ENCODE assay signal across 11 mouse cellular contexts in the genomic region with DNA sequence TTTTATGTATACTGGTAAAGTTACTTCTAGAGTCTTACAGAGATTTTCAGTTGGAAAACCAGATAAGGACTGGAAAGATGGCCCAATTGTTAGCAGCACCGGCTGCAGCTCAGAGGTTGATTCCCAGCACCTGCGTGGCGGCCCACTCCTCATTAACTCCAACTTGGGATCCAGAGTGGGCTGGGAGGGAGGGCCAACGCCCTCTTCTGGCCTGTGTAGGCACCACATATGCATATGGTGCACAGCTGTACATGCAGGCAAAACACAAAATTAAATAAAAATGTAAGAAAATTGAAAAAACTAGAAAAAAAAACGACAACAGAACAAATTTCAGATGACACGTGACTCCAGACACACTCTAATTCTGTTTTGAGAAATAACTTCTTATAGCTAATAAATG. TPM values are rescaled to one million over a fixed set of nuclear protein-coding genes. Genes with fewer than 3 reads are reported as not detected.
DNase-seq lines count a peak whose midpoint lies in the region; ATAC-seq and TF ChIP-seq lines count a peak whose summit lies in the region.
"Had no signal": no experiment of that assay in that cellular context is flagged by ENCODE, and none has a peak within 500 bp of the region (broad histone marks: within the 10 kb centered on the region; RNA-seq: fewer than 3 reads in every experiment).

No protein-coding gene starts in this region.

- H3K4me2 ChIP-seq in forebrain, embryonic 16.5 days (ENCODE audit: low read length), result 0 out of 2 replicates have a peak overlapping the region, but pooled peaks have one; percentile 17
- H3K4me2 ChIP-seq in lung, embryonic 14.5 days, result no peak overlapping the region; the same call in 1 of the 2 replicates

- ATAC-seq in forebrain, embryonic 16.5 days, result no peak
- ATAC-seq in lung, embryonic 14.5 days (ENCODE audit: insufficient read depth), result no peak

- no peak for TF ChIP-seq POLR2A in olfactory bulb, adult 2 months (IDR thresholded peaks at IDR 0.05; ENCODE audit: insufficient read depth, low read depth, low read length)

- H3K27ac ChIP-seq in forebrain, embryonic 16.5 days (ENCODE audit: low read length), result no peak overlapping the region
- no peak overlapping the region for H3K27ac ChIP-seq in forebrain, embryonic 10.5 days
- no peak overlapping the region for H3K27ac ChIP-seq in lung, embryonic 14.5 days (ENCODE audit: low read depth)
- H3K27ac ChIP-seq in embryonic facial prominence, embryonic 10.5 days (replicated peaks), result no peak overlapping the region
- no peak overlapping the region for H3K27ac ChIP-seq in olfactory bulb, adult 2 months (ENCODE audit: insufficient read depth, low read depth, low read length)

- DNase-seq in forebrain, embryonic 10.5 days (ENCODE audit: extremely low spot score, low spot score), result no peak
- DNase-seq in lung, embryonic 14.5 days, result peak; percentile 14
- no peak for DNase-seq in lung, postnatal 4 days
- peak; percentile 24 for DNase-seq in embryonic facial prominence, embryonic 10.5 days (ENCODE audit: low spot score)
- DNase-seq in layer of hippocampus, adult 11-12 months (ENCODE audit: low spot score), result no peak
- DNase-seq in urinary bladder, postnatal 4 days (ENCODE audit: low spot score in 2 of 2), result no peak
- DNase-seq: adrenal gland, postnatal 36 days; heart, postnatal 4 days had no signal

- WGBS in forebrain, embryonic 16.5 days, result 53% methylated on average over 6 of the region's 6 CpGs
- 68% methylated on average over 6 of the region's 6 CpGs for WGBS in forebrain, embryonic 10.5 days
- WGBS in lung, embryonic 14.5 days, result 59% methylated on average over 6 of the region's 6 CpGs
- WGBS in embryonic facial prominence, embryonic 10.5 days, result 63% methylated on average over 6 of the region's 6 CpGs
- WGBS in olfactory bulb, adult 2 months, result 70% methylated on average over 6 of the region's 6 CpGs

- H3K9me3 ChIP-seq in forebrain, embryonic 16.5 days (ENCODE audit: control insufficient read depth, low read length), result no peaks in the 10 kb centered on the region
- no peaks in the 10 kb centered on the region for H3K9me3 ChIP-seq in forebrain, embryonic 10.5 days
- H3K9me3 ChIP-seq in lung, embryonic 14.5 days (ENCODE audit: low read depth, low read length), result no peaks in the 10 kb centered on the region
- H3K9me3 ChIP-seq in embryonic facial prominence, embryonic 10.5 days, result no peaks in the 10 kb centered on the region
- H3K9me3 ChIP-seq: embryonic facial prominence, embryonic 12.5 days had no signal

- no peak overlapping the region for H3K9ac ChIP-seq in forebrain, embryonic 16.5 days (replicated peaks; ENCODE audit: low read depth, low read length)
- no peak overlapping the region for H3K9ac ChIP-seq in lung, embryonic 14.5 days

- H3K36me3 ChIP-seq in forebrain, embryonic 16.5 days (ENCODE audit: control insufficient read depth, insufficient read depth), result no peaks in the 10 kb centered on the region
- peaks cover 7% of the 10 kb centered on the region; the same call in 1 of the 2 replicates for H3K36me3 ChIP-seq in forebrain, embryonic 10.5 days (replicated peaks)
- no peaks in the 10 kb centered on the region for H3K36me3 ChIP-seq in lung, embryonic 14.5 days (ENCODE audit: insufficient read depth)
- H3K36me3 ChIP-seq in embryonic facial prominence, embryonic 10.5 days (replicated peaks), result peaks cover 3% of the 10 kb centered on the region; the same call in 1 of the 2 replicates

- no peaks in the 10 kb centered on the region for H3K27me3 ChIP-seq in forebrain, embryonic 16.5 days (replicated peaks; ENCODE audit: control insufficient read depth, insufficient read depth, low read length)
- H3K27me3 ChIP-seq in forebrain, embryonic 10.5 days (ENCODE audit: poor library complexity, severe bottlenecking), result no peaks in the 10 kb centered on the region
- H3K27me3 ChIP-seq in lung, embryonic 14.5 days (ENCODE audit: insufficient read depth, low read length), result no peaks in the 10 kb centered on the region
- no peaks in the 10 kb centered on the region for H3K27me3 ChIP-seq in embryonic facial prominence, embryonic 10.5 days (replicated peaks; ENCODE audit: low read depth, poor library complexity, severe bottlenecking)
- H3K27me3 ChIP-seq: embryonic facial prominence, embryonic 12.5 days had no signal

- H3K4me3 ChIP-seq in forebrain, embryonic 16.5 days (replicated peaks; ENCODE audit: low read length), result no peak overlapping the region
- H3K4me3 ChIP-seq in forebrain, embryonic 10.5 days, result no peak overlapping the region
- no peak overlapping the region for H3K4me3 ChIP-seq in lung, embryonic 14.5 days (ENCODE audit: low read depth, low read length)
- H3K4me3 ChIP-seq in embryonic facial prominence, embryonic 10.5 days, result peak overlapping the region; percentile 92; the same call in 1 of the 2 replicates
- H3K4me3 ChIP-seq in olfactory bulb, adult 2 months (ENCODE audit: insufficient read depth, low read depth, low read length), result no peak overlapping the region

- peaks cover 26% of the 10 kb centered on the region for H3K4me1 ChIP-seq in forebrain, embryonic 16.5 days (replicated peaks; ENCODE audit: control insufficient read depth, insufficient read depth, low read length)
- peaks cover 35% of the 10 kb centered on the region for H3K4me1 ChIP-seq in forebrain, embryonic 10.5 days
- no peaks in the 10 kb centered on the region; the same call in 1 of the 2 replicates for H3K4me1 ChIP-seq in lung, embryonic 14.5 days (ENCODE audit: insufficient read depth)
- H3K4me1 ChIP-seq in embryonic facial prominence, embryonic 10.5 days, result peaks cover 35% of the 10 kb centered on the region
- H3K4me1 ChIP-seq in olfactory bulb, adult 2 months (ENCODE audit: control insufficient read depth, insufficient read depth, low read length), result peaks cover 14% of the 10 kb centered on the region

- peak; percentile 42 for TF ChIP-seq CTCF in lung, embryonic 14.5 days (IDR thresholded peaks at IDR 0.05; ENCODE audit: low read depth)
- 0 out of 2 replicates have a peak, but pooled peaks have one; percentile 31 for TF ChIP-seq CTCF in olfactory bulb, adult 2 months (IDR thresholded peaks at IDR 0.05; ENCODE audit: insufficient read depth, low read depth, low read length)

RNA-seq across cellular contexts. Expression of gene Map4k5, which starts 0.9 kb away (rescaled TPM):
- 34.5 and 38.1 TPM in 2 replicates for polyA plus RNA-seq in forebrain, embryonic 16.5 days (2015; fragmentation: Nextera tagmentation; extraction: Ambion mirVana)
- 23.5 and 24.6 TPM in 2 replicates for polyA plus RNA-seq in forebrain, embryonic 10.5 days (2016; fragmentation: Nextera tagmentation; extraction: Ambion mirVana)
- polyA plus RNA-seq in lung, embryonic 14.5 days (2014; fragmentation: Nextera tagmentation; extraction: Ambion mirVana), result 43.9 and 49.0 TPM in 2 replicates
- polyA plus RNA-seq in embryonic facial prominence, embryonic 10.5 days (2016; fragmentation: Nextera tagmentation; extraction: Ambion mirVana), result 31.9 and 33.7 TPM in 2 replicates
- polyA plus RNA-seq in olfactory bulb, adult 2 months (2012; ENCODE audit: insufficient read depth, insufficient read length, low replicate concordance, missing spikeins), result not detected in 2 replicates

RNA-seq across cellular contexts. Expression of gene Atl1, which starts 1.5 kb away (rescaled TPM):
- polyA plus RNA-seq in forebrain, embryonic 16.5 days (2015; fragmentation: Nextera tagmentation; extraction: Ambion mirVana), result 122 and 124 TPM in 2 replicates
- 10.0 and 12.7 TPM in 2 replicates for polyA plus RNA-seq in forebrain, embryonic 10.5 days (2016; fragmentation: Nextera tagmentation; extraction: Ambion mirVana)
- 3.2 and 3.6 TPM in 2 replicates for polyA plus RNA-seq in lung, embryonic 14.5 days (2014; fragmentation: Nextera tagmentation; extraction: Ambion mirVana)
- polyA plus RNA-seq in embryonic facial prominence, embryonic 10.5 days (2016; fragmentation: Nextera tagmentation; extraction: Ambion mirVana), result 11.0 and 11.2 TPM in 2 replicates
- polyA plus RNA-seq in olfactory bulb, adult 2 months (2012; ENCODE audit: insufficient read depth, insufficient read length, low replicate concordance, missing spikeins), result not detected in 2 replicates

Comparison
In these comparisons a context has a peak if more than half of its experiments do, and no peak if none do; other contexts are left out.
1. DNase-seq: peak in lung, embryonic 14.5 days (single experiment) and embryonic facial prominence, embryonic 10.5 days (single experiment); none in forebrain, embryonic 10.5 days (single experiment), lung, postnatal 4 days (0 of 2), layer of hippocampus, adult 11-12 months (single experiment) and urinary bladder, postnatal 4 days (0 of 2).